Mouse (Mus musculus): Measurements from ENCODE around the gene Hectd4.

- TF ChIP-seq CTCF (IDR thresholded peaks at IDR 0.05; ENCODE audit: borderline replicate concordance, control insufficient read depth, extremely low read depth, insufficient read depth, low read length, poor library complexity) (peak; percentile 76; the same call in 1 of the 2 replicates), POLR2A (IDR thresholded peaks at IDR 0.05; ENCODE audit: control insufficient read depth, extremely low read depth, insufficient read depth, low read length, poor library complexity) (no peak)
Measured at GRCm38 (mm10) chr5:121215380-121216125, 4.5 kb upstream of the Hectd4 start.

Measured in thymus, adult 2 months (tissue).